Mouse (Mus musculus) kidney, embryonic 14.5 days (tissue): ENCODE data around the gene Tbx6. TPM values are rescaled to one million over a fixed set of nuclear protein-coding genes. Genes with fewer than 3 reads are reported as not detected.

Experiments used
- ATAC-seq: fragments of 200-750 bp; cut with Nextera tagmentation; 2 replicates; pipeline ENCODE4 v1.8.0; 2017; ENCODE audit warnings: moderate number of reproducible peaks, mild to moderate bottlenecking, moderate TSS enrichment, moderate library complexity; ENCODE audit not compliant: low FRiP score, low TSS enrichment
- H3K27ac ChIP-seq: fragments of 300-500 bp; sonication (generic); 2 replicates; pipeline ENCODE4 v1.5.1; 2014; ENCODE audit warnings: low read depth, mild to moderate bottlenecking, low read length, moderate library complexity, mixed read lengths
- H3K27me3 ChIP-seq: fragments of 300-500 bp; sonication (generic); 2 replicates; pipeline ENCODE4 v1.6.1; 2014; ENCODE audit warnings: mild to moderate bottlenecking, low read length; ENCODE audit not compliant: control insufficient read depth, insufficient read depth
- H3K36me3 ChIP-seq: fragments of 300-500 bp; sonication (generic); 2 replicates; pipeline ENCODE4 v1.6.1; 2014; ENCODE audit warnings: low read length, mixed read lengths; ENCODE audit not compliant: control insufficient read depth, insufficient read depth
- H3K4me1 ChIP-seq: fragments of 300-500 bp; sonication (generic); 2 replicates; pipeline ENCODE4 v1.6.1; 2014; ENCODE audit warnings: low read length, mixed read lengths; ENCODE audit not compliant: control insufficient read depth, insufficient read depth
- H3K4me2 ChIP-seq: fragments of 300-500 bp; sonication (generic); replicated peaks from 2 replicates; pipeline ENCODE4 v1.6.1; 2014; ENCODE audit warnings: low read depth, mild to moderate bottlenecking, low read length
- H3K4me3 ChIP-seq: fragments of 300-500 bp; sonication (generic); 2 replicates; pipeline ENCODE4 v1.5.1; 2014; ENCODE audit warnings: mild to moderate bottlenecking, low read length
- H3K9ac ChIP-seq: fragments of 300-500 bp; sonication (generic); 2 replicates; pipeline ENCODE4 v1.6.1; 2014; ENCODE audit warnings: low read depth, mild to moderate bottlenecking, low read length, moderate library complexity
- H3K9me3 ChIP-seq: fragments of 300-500 bp; sonication (generic); 2 replicates; pipeline ENCODE4 v1.6.1; 2016; ENCODE audit warnings: low read length; ENCODE audit not compliant: control insufficient read depth
- WGBS: fragments of 180-500 bp; shearing (Covaris S2); extraction: QIAGEN DNeasy Blood & Tissue Kit; methylation state at CpG from one replicate; pipeline ENCODE4 v1.1.7; 2014; 5-methylcytosine and 5-hydroxymethylcytosine counted together
- polyA plus RNA-seq: library from polyadenylated mRNA; unstranded; fragments of >200 nt; fragmentation: Nextera tagmentation; extraction: Ambion mirVana; gene quantifications from 2 replicates; pipeline ENCODE4 v1.2.1, GENCODE M21; 2014

Gene Tbx6
- polyA plus RNA-seq, 1 experiment from 2014 or later: 0.24 TPM

GRCm38 (mm10) chr7:126795387-126796317, 14.4 kb downstream of the Tbx6 start:
- no peaks in the 10 kb centered on the region for H3K9me3 ChIP-seq
- H3K4me3 ChIP-seq: no peak overlapping the region
- no peak overlapping the region for H3K27ac ChIP-seq
- H3K4me1 ChIP-seq: peaks cover 22% of the 10 kb centered on the region
- ATAC-seq: no peak
- peaks cover 37% of the 10 kb centered on the region for H3K36me3 ChIP-seq
- H3K4me2 ChIP-seq: no peak overlapping the region
- no peak overlapping the region for H3K9ac ChIP-seq
- WGBS: 80% methylated on average over 16 of the region's 16 CpGs
- H3K27me3 ChIP-seq: no peaks in the 10 kb centered on the region

DNA sequence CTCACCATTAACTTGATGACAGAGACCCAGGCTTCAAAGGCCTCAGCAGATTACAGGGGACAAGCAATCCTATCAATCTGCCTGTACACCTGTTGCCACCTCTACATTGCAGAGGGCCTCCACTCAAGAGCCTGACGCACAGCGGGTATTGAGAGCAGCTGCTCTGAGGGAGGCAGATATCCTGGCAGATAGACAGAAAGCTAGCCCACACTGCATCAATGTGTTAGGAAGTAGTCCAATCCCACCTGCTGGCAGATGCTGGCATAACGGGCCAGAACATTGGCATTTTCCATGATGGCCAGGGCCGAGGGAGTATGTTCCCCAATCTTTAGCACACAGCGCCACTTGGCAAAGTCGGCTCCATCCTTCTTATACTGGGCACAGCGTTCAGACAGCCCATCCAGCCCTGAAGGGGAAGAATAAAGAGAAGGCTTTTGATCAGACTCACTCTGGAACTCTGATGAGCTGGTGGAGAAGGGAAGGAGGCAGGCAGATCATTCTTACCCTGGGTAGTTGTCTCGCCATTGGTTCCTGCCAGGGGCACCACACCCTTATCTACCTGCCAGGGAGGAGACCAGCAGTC, 15.2 kb downstream of the Tbx6 start:
- Histone ChIP-seq H3K36me3 (peaks cover 37% of the 10 kb centered on the region), H3K9ac (no peak overlapping the region), H3K4me1 (peaks cover 17% of the 10 kb centered on the region), H3K27ac (no peak overlapping the region), H3K4me2 (peak overlapping the region; percentile 73; the same call in 1 of the 2 replicates), H3K4me3 (peak overlapping the region; percentile 92), H3K9me3 (no peaks in the 10 kb centered on the region), H3K27me3 (no peaks in the 10 kb centered on the region)
- WGBS: 76% methylated on average over 8 of the region's 8 CpGs
- ATAC-seq: no peak

DNA sequence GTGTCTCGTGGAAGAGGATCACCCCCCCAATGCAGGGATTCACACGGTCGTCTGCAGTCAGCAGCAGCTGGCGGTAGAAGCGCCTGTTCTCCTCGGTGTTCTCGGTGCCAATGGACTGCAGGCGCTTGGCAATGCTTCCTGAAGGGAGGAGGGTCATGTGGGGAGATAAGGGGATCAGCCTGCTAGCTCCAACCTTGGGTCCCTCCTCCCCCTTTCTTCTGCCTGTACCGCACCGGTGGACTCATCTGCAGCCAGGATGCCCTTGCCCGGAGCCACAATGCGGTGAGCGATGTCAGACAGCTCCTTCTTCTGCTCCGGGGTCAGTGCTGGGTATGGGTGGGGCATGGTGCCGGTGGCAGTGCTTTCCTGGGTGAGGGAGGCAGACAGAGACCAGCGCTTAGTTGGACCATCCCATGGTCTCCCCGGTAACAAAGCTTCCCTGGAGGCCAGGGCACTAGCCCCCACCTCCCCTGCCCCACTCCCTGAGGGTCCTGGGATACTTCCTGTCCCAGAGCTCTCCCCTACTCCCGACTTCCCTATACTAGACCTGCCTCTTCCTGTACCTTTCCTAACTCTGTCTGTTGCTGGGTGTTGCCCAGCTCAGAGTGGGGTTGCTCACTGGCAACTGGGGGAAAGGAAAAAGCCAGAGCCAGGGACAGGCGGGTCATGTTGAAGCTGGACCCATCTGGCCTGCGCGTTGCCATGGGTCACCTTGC, 16.3 kb downstream of the Tbx6 start, which contains the start of gene Fam57b:
Gene Fam57b (plus strand): TSS at position 258 of the 716 bp plus-strand sequence.
- Histone ChIP-seq H3K4me2 (peak within 1 kb of the TSS; percentile 73), H3K27ac (peak within 1 kb of the TSS; percentile 93), H3K9ac (peak within 1 kb of the TSS; percentile 90), H3K36me3 (peaks cover 40% of the 10 kb centered on the region), H3K27me3 (no peaks in the 10 kb centered on the region), H3K4me3 (peak within 1 kb of the TSS; percentile 92), H3K4me1 (peaks cover 17% of the 10 kb centered on the region), H3K9me3 (no peaks in the 10 kb centered on the region)
- no peak for ATAC-seq
- 31% methylated on average over 21 of the region's 21 CpGs for WGBS

DNA sequence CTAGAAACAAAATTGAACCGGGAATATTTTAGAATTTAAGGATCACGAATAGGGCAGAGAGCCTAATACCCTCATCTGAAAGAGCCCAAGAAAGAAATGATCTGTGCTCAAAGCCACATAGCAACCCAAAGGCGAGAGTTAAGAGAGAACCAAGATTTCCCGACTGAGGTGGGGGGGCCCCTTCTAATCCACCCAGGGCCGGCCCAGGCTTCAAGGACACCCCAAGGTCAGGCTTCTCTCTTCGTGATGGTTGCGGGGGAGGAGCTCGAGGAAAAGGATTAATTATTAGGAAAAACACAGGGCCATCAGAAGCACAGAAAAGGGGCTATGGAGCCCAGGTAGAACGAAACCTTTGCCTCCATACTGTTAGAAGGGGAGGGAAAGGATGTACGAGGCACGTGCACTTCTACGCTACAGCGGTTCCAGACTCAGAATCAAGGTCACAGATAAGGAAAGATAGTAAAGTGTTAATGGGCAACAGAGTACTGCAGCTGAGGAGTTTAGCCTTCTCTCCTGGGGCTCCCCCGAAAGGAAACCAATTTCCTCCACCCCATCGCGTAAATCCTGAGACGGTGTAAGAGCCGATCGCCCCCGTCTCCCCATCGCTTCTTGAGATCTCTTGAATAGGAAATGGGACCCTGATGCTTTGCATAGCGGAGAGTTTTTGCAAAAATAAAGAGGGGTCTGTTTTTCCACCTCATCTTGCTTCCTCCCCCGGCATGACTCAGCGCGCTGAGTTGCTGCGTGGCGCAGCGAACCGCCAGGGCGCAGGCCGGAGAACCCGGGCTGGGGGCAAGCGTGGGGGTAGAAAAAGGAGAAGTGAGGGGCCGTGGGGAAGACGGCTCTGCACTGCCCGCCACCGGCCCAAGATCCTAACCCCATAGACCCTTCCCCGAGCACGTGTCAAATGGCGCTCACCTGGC, 17.1 kb downstream of the Tbx6 start:
- Histone ChIP-seq H3K4me1 (peaks cover 17% of the 10 kb centered on the region), H3K27me3 (no peaks in the 10 kb centered on the region), H3K4me3 (peak overlapping the region; percentile 92), H3K4me2 (peak overlapping the region; percentile 73), H3K9ac (peak overlapping the region; percentile 90), H3K27ac (peak overlapping the region; percentile 93), H3K36me3 (peaks cover 42% of the 10 kb centered on the region), H3K9me3 (no peaks in the 10 kb centered on the region)
- ATAC-seq: no peak
- WGBS: 1% methylated on average over 40 of the region's 40 CpGs

DNA sequence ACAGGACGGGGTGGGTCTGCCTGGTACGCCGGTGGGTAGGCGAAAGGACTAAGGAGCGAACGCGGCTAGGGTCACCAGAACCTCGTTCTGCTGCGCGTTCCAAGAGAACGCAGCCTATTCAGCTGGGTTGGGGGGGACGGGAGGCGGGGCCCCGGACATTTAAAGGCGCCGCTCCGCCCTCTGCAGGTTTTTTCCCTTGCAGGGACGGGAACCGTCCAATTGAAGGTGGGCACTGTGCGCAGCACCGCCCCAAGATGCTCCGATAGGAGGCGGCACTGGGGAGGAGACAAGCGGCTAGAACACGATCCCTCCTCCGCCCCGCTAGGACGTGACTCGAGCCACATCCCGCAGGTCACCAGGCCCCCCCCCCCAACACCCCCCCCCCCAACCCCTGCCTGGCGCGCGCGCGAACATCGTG, 17.8 kb downstream of the Tbx6 start:
- H3K9me3 ChIP-seq: no peaks in the 10 kb centered on the region
- no peaks in the 10 kb centered on the region for H3K27me3 ChIP-seq
- H3K27ac ChIP-seq: peak overlapping the region; percentile 94
- H3K4me2 ChIP-seq: peak overlapping the region; percentile 73
- H3K36me3 ChIP-seq: peaks cover 47% of the 10 kb centered on the region
- peak overlapping the region; percentile 92 for H3K4me3 ChIP-seq
- peak; percentile 95 for ATAC-seq
- under 1% methylated on average over 26 of the region's 36 CpGs for WGBS
- H3K4me1 ChIP-seq: peaks cover 17% of the 10 kb centered on the region
- peak overlapping the region; percentile 90 for H3K9ac ChIP-seq

DNA sequence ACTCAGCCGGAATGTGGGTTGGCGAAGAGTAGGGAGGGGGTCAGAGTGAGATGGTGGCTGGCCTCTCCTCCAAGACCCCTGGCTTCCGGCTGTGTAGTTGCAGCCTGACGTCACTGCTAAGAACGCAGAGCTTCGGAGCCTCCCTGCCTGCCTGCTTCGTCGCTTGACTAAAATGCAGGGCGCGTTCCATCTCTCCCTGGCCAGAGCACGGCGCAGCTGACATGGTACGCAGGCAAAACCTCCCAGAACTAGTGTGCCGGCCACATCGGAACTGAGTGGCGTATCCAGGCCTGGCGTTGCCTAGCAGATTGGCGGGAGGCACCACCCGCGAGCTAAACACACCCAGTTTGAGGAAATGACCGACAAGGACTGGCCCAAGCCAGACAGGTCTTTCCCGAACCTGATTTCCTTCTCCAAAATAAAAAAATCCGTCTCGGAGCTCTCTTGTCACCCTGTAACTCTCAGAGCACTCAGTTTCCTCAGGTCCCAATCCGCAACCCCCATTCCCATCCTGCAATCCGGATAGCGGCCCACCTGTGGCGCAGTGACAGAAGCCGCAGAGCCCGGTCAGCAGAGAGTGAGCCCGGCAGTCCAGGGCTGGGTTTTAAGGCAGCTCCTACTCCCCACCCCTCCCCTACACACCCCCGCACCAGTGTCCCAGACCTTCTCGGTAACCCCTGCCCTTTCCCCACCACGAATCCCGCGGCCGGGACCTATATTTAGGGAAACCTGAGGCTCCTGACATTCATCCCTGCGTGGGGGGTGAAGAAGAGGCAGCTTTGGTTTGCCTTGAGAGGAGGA, 18.4 kb downstream of the Tbx6 start:
- peak overlapping the region; percentile 94 for H3K27ac ChIP-seq
- H3K36me3 ChIP-seq: peaks cover 41% of the 10 kb centered on the region
- H3K4me2 ChIP-seq: peak overlapping the region; percentile 73
- peak; percentile 92 for ATAC-seq
- peak overlapping the region; percentile 75 for H3K9ac ChIP-seq
- no peaks in the 10 kb centered on the region for H3K9me3 ChIP-seq
- peaks cover 17% of the 10 kb centered on the region for H3K4me1 ChIP-seq
- WGBS: 1% methylated on average over 36 of the region's 38 CpGs
- H3K27me3 ChIP-seq: no peaks in the 10 kb centered on the region
- H3K4me3 ChIP-seq: peak overlapping the region; percentile 92

DNA sequence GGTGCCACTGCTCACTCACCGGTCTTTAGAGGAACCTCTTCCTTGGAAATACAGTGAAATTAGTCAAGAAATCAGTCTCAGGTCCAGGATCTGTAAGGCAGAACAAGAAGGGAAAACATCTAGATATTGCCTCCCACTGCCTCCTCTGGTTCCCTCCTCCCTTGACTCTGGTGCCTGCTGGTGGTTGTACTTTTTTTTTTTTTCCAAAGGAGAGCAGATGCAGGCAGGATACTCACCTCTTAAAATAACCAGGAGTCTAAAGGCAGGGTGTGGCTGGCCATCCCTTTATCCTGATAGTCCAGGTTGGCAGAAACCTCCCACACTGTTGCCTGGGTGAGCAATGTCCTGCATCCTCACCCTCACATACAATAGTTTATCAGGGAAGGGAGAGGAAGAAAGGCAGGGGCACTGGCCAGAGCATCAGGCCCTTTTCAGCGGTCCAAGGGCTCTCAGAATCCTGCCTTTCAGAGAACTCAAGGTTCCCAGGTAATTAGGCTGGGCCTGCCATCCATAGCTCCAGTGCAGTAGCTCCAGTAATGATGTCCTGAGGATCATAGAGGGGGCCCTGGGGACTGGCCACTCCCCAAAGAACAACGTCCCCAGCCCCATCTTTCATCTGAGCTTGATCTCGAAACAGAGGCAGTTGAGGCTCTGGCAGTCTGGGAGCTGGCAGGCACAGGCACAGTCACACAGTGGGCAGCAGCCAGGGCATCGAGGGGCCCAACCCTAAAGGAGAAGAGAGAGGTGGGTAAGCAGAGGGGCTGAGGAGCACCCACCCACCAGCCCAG, 19.2 kb downstream of the Tbx6 start:
- 46% methylated on average over 5 of the region's 5 CpGs for WGBS
- peaks cover 37% of the 10 kb centered on the region for H3K36me3 ChIP-seq
- H3K27ac ChIP-seq: peak overlapping the region; percentile 94
- no peak for ATAC-seq
- H3K27me3 ChIP-seq: no peaks in the 10 kb centered on the region
- peak overlapping the region; percentile 73 for H3K4me2 ChIP-seq
- peaks cover 17% of the 10 kb centered on the region for H3K4me1 ChIP-seq
- no peaks in the 10 kb centered on the region for H3K9me3 ChIP-seq
- peak overlapping the region; percentile 92; the same call in 1 of the 2 replicates for H3K4me3 ChIP-seq
- peak overlapping the region; percentile 75 for H3K9ac ChIP-seq
